Mouse (Mus musculus) kidney, embryonic 14.5 days (tissue): ENCODE results near the gene Rreb1. TPM values are rescaled to one million over a fixed set of nuclear protein-coding genes. Genes with fewer than 3 reads are reported as not detected.

Experiments used
- ATAC-seq: fragments of 200-750 bp; cut with Nextera tagmentation; 2 replicates; pipeline ENCODE4 v1.8.0; 2017; ENCODE audit warnings: moderate number of reproducible peaks, mild to moderate bottlenecking, moderate TSS enrichment, moderate library complexity; ENCODE audit not compliant: low FRiP score, low TSS enrichment
- H3K27ac ChIP-seq: fragments of 300-500 bp; sonication (generic); 2 replicates; pipeline ENCODE4 v1.5.1; 2014; ENCODE audit warnings: low read depth, mild to moderate bottlenecking, low read length, moderate library complexity, mixed read lengths
- H3K27me3 ChIP-seq: fragments of 300-500 bp; sonication (generic); 2 replicates; pipeline ENCODE4 v1.6.1; 2014; ENCODE audit warnings: mild to moderate bottlenecking, low read length; ENCODE audit not compliant: control insufficient read depth, insufficient read depth
- H3K36me3 ChIP-seq: fragments of 300-500 bp; sonication (generic); 2 replicates; pipeline ENCODE4 v1.6.1; 2014; ENCODE audit warnings: low read length, mixed read lengths; ENCODE audit not compliant: control insufficient read depth, insufficient read depth
- H3K4me1 ChIP-seq: fragments of 300-500 bp; sonication (generic); 2 replicates; pipeline ENCODE4 v1.6.1; 2014; ENCODE audit warnings: low read length, mixed read lengths; ENCODE audit not compliant: control insufficient read depth, insufficient read depth
- H3K4me2 ChIP-seq: fragments of 300-500 bp; sonication (generic); replicated peaks from 2 replicates; pipeline ENCODE4 v1.6.1; 2014; ENCODE audit warnings: low read depth, mild to moderate bottlenecking, low read length
- H3K4me3 ChIP-seq: fragments of 300-500 bp; sonication (generic); 2 replicates; pipeline ENCODE4 v1.5.1; 2014; ENCODE audit warnings: mild to moderate bottlenecking, low read length
- H3K9ac ChIP-seq: fragments of 300-500 bp; sonication (generic); 2 replicates; pipeline ENCODE4 v1.6.1; 2014; ENCODE audit warnings: low read depth, mild to moderate bottlenecking, low read length, moderate library complexity
- H3K9me3 ChIP-seq: fragments of 300-500 bp; sonication (generic); 2 replicates; pipeline ENCODE4 v1.6.1; 2016; ENCODE audit warnings: low read length; ENCODE audit not compliant: control insufficient read depth
- WGBS: fragments of 180-500 bp; shearing (Covaris S2); extraction: QIAGEN DNeasy Blood & Tissue Kit; methylation state at CpG from one replicate; pipeline ENCODE4 v1.1.7; 2014; 5-methylcytosine and 5-hydroxymethylcytosine counted together
- polyA plus RNA-seq: library from polyadenylated mRNA; unstranded; fragments of >200 nt; fragmentation: Nextera tagmentation; extraction: Ambion mirVana; gene quantifications from 2 replicates; pipeline ENCODE4 v1.2.1, GENCODE M21; 2014

Gene Rreb1
- polyA plus RNA-seq, 1 experiment from 2014 or later: 16.7 TPM

DNA sequence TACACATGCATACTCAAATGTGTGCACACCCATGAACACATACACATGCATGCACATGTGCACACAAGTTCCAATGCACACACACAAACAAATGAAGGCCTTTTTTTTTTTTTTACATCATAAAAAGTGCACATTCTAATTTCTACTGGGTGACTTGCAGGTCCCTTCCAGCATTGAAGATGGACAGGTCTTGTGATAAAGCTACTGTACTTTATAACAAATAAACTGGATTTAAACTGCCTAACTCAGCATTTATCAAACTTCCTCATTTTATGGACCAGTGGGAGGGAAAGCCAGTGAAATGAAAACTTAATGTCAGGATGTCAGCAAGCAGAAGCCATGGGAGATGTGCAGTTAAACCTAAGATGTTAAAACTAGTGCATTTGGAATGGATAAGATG is 1.5 kb upstream of the Rreb1 start:
- Histone ChIP-seq H3K4me1 (no peaks in the 10 kb centered on the region; the same call in 1 of the 2 replicates), H3K9ac (no peak overlapping the region), H3K9me3 (no peaks in the 10 kb centered on the region), H3K4me2 (no peak overlapping the region), H3K36me3 (no peaks in the 10 kb centered on the region), H3K27me3 (peaks cover 9% of the 10 kb centered on the region), H3K27ac (no peak overlapping the region), H3K4me3 (no peak overlapping the region)
- ATAC-seq: no peak

DNA sequence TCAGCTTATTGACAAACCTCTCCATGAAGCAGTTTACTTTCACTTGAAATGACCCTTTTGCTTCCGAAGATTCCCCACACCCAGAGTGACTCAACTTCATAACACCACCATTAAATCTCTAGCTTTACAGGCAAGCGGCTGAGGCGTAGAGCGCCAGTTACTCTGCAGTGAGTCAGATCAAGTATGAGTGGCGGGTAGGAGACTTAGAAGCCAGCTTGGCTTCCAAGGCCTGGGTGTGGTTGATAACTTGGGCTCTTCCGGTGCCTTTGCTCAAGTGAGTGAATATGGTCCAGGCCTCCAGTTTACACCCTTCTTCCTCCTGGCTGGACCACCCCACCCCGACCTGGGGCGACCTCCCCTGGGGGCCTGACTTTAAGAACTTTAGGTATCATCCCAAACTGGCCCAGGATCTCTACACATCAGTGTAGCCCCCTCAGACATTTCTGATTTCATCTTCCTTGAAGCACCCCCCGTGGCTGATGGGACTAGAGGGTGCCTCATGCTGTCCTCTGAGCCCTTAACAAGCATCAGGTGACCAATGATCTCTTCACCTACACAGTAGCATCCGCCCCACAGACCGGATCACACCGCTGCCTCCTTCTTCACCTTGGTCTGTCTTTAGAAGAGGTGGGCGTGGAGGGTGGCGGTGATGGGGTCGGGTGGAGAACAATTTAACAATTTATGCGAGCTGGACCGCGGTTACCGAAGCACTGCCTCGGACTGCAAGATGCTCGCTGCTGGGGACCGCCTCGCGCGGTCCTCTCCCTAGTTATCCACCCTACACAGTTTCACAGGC is 651 bp upstream of the Rreb1 start:
- peaks cover 9% of the 10 kb centered on the region for H3K27me3 ChIP-seq
- 0 out of 2 replicates have a peak, but pooled peaks have one; percentile 22 for ATAC-seq
- no peak overlapping the region for H3K27ac ChIP-seq
- peak overlapping the region; percentile 100 for H3K4me2 ChIP-seq
- H3K4me3 ChIP-seq: peak overlapping the region; percentile 61
- no peaks in the 10 kb centered on the region; the same call in 1 of the 2 replicates for H3K4me1 ChIP-seq
- H3K9me3 ChIP-seq: no peaks in the 10 kb centered on the region
- H3K9ac ChIP-seq: peak overlapping the region; percentile 63; the same call in 1 of the 2 replicates
- WGBS: 18% methylated on average over 25 of the region's 25 CpGs
- H3K36me3 ChIP-seq: no peaks in the 10 kb centered on the region

DNA sequence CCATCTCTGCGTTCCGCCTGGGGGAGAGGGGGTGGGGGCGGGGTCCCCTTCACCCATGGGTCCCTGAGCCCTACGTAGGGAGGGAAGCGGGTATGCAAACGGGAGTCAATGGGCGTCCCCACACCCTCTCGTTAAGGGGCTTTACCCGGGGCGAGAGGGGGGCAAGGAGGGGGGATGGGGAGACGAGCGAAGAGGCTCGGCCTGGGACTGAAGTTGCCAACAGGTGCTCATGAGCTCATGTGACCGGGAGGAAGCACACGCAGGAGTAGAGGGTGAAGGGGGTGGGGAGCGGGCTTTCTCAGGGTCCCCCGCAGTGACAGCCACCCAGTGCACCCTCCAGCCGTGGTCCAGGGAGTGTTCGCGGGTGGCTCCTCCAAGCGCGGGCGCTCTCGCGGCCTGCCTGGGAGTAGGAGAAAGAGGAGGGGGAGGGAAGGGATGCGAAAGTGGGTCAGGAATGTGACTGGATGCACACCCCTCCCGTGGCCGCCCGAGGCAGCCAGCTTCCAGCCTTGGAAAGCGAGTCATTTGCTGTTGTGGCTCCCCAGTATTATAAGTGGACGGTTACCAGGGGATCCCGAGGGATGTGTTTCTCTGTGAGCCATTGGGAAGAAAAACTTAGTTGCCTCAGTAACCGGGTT is 513 bp downstream of the Rreb1 start:
- Histone ChIP-seq H3K9me3 (no peaks in the 10 kb centered on the region), H3K4me3 (peak overlapping the region; percentile 61), H3K9ac (peak overlapping the region; percentile 63), H3K27me3 (peaks cover 9% of the 10 kb centered on the region), H3K36me3 (no peaks in the 10 kb centered on the region), H3K27ac (no peak overlapping the region), H3K4me2 (peak overlapping the region; percentile 100), H3K4me1 (no peaks in the 10 kb centered on the region; the same call in 1 of the 2 replicates)
- under 1% methylated on average over 33 of the region's 33 CpGs for WGBS
- peak; percentile 66 for ATAC-seq

DNA sequence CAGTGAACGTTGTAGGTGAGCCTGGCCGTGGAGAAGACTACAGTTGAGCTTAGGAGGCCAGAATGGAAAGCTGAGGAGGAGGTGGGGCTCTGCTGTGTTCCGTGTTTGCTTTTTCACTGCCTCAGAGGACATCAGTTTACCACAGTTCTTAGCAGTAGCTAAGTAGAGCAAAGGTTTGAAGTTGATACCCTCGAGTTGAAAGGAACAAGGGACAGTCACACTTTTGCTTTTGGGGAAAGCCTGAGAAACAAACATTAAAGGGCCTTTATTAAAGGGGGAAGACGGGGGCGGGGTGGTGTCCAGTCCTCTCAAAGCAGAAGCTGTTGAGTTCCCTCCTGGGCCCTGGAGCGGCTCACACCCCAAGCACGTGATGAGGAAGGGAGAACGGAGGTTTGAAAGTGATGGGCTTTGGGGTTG is 1.1 kb downstream of the Rreb1 start:
- no peaks in the 10 kb centered on the region; the same call in 1 of the 2 replicates for H3K4me1 ChIP-seq
- H3K4me2 ChIP-seq: peak overlapping the region; percentile 100
- no peaks in the 10 kb centered on the region for H3K36me3 ChIP-seq
- H3K4me3 ChIP-seq: peak overlapping the region; percentile 61
- no peak overlapping the region; the same call in 1 of the 2 replicates for H3K9ac ChIP-seq
- 3% methylated on average over 9 of the region's 9 CpGs for WGBS
- 0 out of 2 replicates have a peak, but pooled peaks have one; percentile 11 for ATAC-seq
- no peak overlapping the region for H3K27ac ChIP-seq
- no peaks in the 10 kb centered on the region for H3K9me3 ChIP-seq
- peaks cover 9% of the 10 kb centered on the region for H3K27me3 ChIP-seq

DNA sequence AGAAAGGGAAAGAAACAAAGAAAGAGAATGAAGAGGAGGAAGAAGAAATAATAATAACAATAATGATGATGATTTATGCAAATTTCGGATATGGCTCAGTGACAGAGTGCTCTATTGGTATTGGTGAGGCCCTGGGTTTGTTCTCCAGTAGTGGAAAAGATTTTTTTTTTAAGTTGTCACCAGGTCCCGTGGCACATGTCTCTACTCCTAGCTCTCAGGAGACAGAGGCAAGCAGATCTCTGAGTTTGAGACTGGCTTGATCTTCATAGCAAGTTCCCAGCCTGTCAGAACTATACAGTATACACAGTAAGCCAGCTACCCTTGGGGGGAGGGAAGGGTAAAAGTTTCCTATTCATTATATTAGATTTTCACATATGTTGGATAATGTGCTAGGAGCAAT is 3.4 kb downstream of the Rreb1 start:
- H3K4me3 ChIP-seq: no peak overlapping the region
- no peak overlapping the region for H3K27ac ChIP-seq
- 77% methylated on average over 2 of the region's 2 CpGs for WGBS
- ATAC-seq: no peak
- no peaks in the 10 kb centered on the region for H3K9me3 ChIP-seq
- H3K4me2 ChIP-seq: no peak overlapping the region
- no peaks in the 10 kb centered on the region for H3K36me3 ChIP-seq
- peaks cover 9% of the 10 kb centered on the region for H3K27me3 ChIP-seq
- no peak overlapping the region for H3K9ac ChIP-seq
- no peaks in the 10 kb centered on the region; the same call in 1 of the 2 replicates for H3K4me1 ChIP-seq

DNA sequence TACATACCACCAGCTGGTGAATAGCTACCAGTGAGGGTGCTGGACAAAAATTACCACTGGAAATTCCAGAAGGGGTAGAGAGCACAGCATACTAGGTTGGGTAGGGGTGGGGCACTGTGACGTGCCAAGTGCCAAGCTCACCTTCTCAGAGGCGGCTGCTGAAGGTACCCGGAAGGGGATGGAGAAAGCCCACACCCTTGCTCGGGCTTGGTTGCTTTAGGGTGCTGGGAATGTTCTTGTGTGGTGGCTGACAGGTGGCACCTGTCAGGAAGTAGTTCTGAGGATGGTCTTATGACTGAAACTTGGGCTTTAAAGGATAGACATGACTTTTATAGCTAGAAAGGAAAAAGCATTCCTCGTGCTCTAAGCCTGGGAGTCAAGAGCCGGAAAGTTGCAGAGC is 3.9 kb downstream of the Rreb1 start:
- H3K27me3 ChIP-seq: peaks cover 9% of the 10 kb centered on the region
- no peak for ATAC-seq
- H3K9me3 ChIP-seq: no peaks in the 10 kb centered on the region
- H3K4me2 ChIP-seq: no peak overlapping the region
- 87% methylated on average over 6 of the region's 6 CpGs for WGBS
- no peak overlapping the region for H3K4me3 ChIP-seq
- H3K27ac ChIP-seq: no peak overlapping the region
- H3K4me1 ChIP-seq: no peaks in the 10 kb centered on the region; the same call in 1 of the 2 replicates
- no peaks in the 10 kb centered on the region for H3K36me3 ChIP-seq
- H3K9ac ChIP-seq: no peak overlapping the region

DNA sequence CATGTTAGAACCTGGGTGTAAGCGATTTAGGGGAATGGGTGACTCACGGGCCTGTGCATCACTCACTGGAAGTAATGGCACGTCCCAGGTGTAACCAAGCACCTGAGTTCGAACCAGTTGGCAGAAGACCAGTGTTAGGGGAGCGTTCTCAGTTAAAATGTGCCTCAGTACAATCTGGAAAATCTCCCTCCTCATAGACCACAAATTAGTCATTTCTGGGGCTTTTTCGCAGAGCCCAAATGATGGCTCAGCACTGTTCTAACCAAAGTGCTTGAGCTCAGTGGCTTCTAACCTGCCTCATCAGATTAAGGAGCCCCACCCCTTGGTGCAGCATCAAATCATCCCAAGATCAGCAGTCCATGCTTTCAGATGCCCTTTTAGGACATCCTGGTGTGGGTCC is 5.5 kb downstream of the Rreb1 start:
- no peaks in the 10 kb centered on the region; the same call in 1 of the 2 replicates for H3K27me3 ChIP-seq
- H3K9me3 ChIP-seq: no peaks in the 10 kb centered on the region
- H3K27ac ChIP-seq: no peak overlapping the region
- H3K36me3 ChIP-seq: no peaks in the 10 kb centered on the region
- WGBS: 92% methylated on average over 6 of the region's 6 CpGs
- no peaks in the 10 kb centered on the region; the same call in 1 of the 2 replicates for H3K4me1 ChIP-seq
- no peak for ATAC-seq
- no peak overlapping the region for H3K9ac ChIP-seq
- H3K4me3 ChIP-seq: no peak overlapping the region
- H3K4me2 ChIP-seq: no peak overlapping the region

DNA sequence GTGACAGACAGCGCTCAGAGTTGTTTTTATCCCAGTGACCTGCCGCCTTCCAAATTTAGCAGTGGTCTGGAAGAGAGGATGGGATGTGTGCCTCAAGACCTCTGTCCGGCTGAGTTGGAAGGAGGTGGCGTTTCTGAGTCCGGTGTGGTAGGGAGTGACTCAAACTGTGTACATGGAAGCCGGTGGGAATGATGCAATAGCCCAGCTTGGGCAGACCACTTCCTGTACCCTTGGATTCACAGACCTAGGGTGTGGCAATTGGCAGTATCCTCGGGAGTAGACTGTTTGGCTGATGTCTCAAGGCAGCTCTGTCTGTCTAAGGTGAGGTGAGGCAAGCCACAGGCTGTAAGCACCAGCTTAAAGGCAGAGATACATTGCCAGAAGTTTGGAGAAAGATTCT is 6.0 kb downstream of the Rreb1 start:
- Histone ChIP-seq H3K27ac (no peak overlapping the region), H3K4me2 (no peak overlapping the region), H3K27me3 (no peaks in the 10 kb centered on the region; the same call in 1 of the 2 replicates), H3K4me1 (no peaks in the 10 kb centered on the region; the same call in 1 of the 2 replicates), H3K4me3 (no peak overlapping the region), H3K9ac (no peak overlapping the region), H3K9me3 (no peaks in the 10 kb centered on the region), H3K36me3 (no peaks in the 10 kb centered on the region)
- no peak for ATAC-seq
- WGBS: 77% methylated on average over 7 of the region's 7 CpGs
